In the genomic region with DNA sequence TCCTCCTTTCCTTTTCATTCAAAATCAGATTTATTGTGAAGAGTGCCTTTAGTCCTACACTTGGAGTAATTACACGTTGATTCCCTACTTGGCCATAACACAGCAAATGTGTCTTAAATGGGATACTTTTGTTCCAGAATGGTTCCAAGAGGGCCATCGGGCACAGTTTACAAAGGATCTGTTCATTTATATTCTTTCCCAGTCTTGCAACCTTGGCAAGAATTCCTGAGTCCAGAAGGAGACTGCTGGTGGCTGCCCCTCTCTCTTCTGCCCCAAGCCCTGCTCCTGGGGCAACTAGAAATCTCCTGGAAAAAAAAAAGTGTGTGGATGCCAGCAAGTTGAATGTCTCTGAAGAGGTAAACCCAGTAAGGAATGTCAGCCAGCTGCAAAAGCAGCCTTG, we compare ENCODE assay signal across 21 mouse cellular contexts. TPM values are rescaled to one million over a fixed set of nuclear protein-coding genes. Genes with fewer than 3 reads are reported as not detected.
DNase-seq lines count a peak whose midpoint lies in the region; ATAC-seq and TF ChIP-seq lines count a peak whose summit lies in the region.
"Had no signal": no experiment of that assay in that cellular context is flagged by ENCODE, and none has a peak within 500 bp of the region (broad histone marks: within the 10 kb centered on the region; RNA-seq: fewer than 3 reads in every experiment).

No protein-coding gene starts in this region.

- no peak for TF ChIP-seq CTCF in hindbrain, postnatal 0 days (IDR thresholded peaks at IDR 0.05; ENCODE audit: low read depth)
- no peak for TF ChIP-seq CTCF in midbrain, postnatal 0 days (IDR thresholded peaks at IDR 0.05)
- TF ChIP-seq CTCF in brain, embryonic 14.5 days (IDR thresholded peaks at IDR 0.05; ENCODE audit: borderline replicate concordance, extremely low read depth, insufficient read depth, insufficient read length) = no peak

- H3K4me1 ChIP-seq in forebrain, embryonic 13.5 days = peaks cover 4% of the 10 kb centered on the region; the same call in 1 of the 2 replicates
- H3K4me1 ChIP-seq in forebrain, embryonic 11.5 days (replicated peaks; ENCODE audit: control insufficient read depth, insufficient read depth, low read length) = no peaks in the 10 kb centered on the region
- H3K4me1 ChIP-seq in hindbrain, postnatal 0 days (ENCODE audit: insufficient read depth, low read length) = no peaks in the 10 kb centered on the region
- no peaks in the 10 kb centered on the region for H3K4me1 ChIP-seq in hindbrain, embryonic 11.5 days (replicated peaks; ENCODE audit: control insufficient read depth, insufficient read depth, low read length)
- no peaks in the 10 kb centered on the region for H3K4me1 ChIP-seq in midbrain, postnatal 0 days (ENCODE audit: insufficient read depth, low read length)
- H3K4me1 ChIP-seq in midbrain, embryonic 11.5 days (ENCODE audit: control insufficient read depth, insufficient read depth, low read length) = no peaks in the 10 kb centered on the region
- H3K4me1 ChIP-seq: embryonic facial prominence, embryonic 10.5 days; heart, embryonic 13.5 days; midbrain, embryonic 13.5 days had no signal

- no peaks in the 10 kb centered on the region for H3K9me3 ChIP-seq in forebrain, embryonic 13.5 days (replicated peaks)
- H3K9me3 ChIP-seq in forebrain, embryonic 11.5 days (ENCODE audit: control insufficient read depth, low read length) = no peaks in the 10 kb centered on the region
- no peaks in the 10 kb centered on the region for H3K9me3 ChIP-seq in hindbrain, postnatal 0 days (ENCODE audit: low read length)
- no peaks in the 10 kb centered on the region for H3K9me3 ChIP-seq in hindbrain, embryonic 11.5 days (ENCODE audit: control insufficient read depth, low read length)
- no peaks in the 10 kb centered on the region for H3K9me3 ChIP-seq in midbrain, postnatal 0 days (ENCODE audit: low read length)
- no peaks in the 10 kb centered on the region for H3K9me3 ChIP-seq in midbrain, embryonic 11.5 days (ENCODE audit: control insufficient read depth, low read length)
- H3K9me3 ChIP-seq: embryonic facial prominence, embryonic 10.5 days; heart, embryonic 13.5 days; midbrain, embryonic 13.5 days had no signal

- no peak overlapping the region for H3K4me2 ChIP-seq in forebrain, embryonic 13.5 days
- no peak overlapping the region for H3K4me2 ChIP-seq in forebrain, embryonic 11.5 days (ENCODE audit: low read depth, low read length, severe bottlenecking)
- no peak overlapping the region for H3K4me2 ChIP-seq in hindbrain, postnatal 0 days (ENCODE audit: low read depth, low read length)
- no peak overlapping the region for H3K4me2 ChIP-seq in hindbrain, embryonic 11.5 days (replicated peaks; ENCODE audit: low read depth, low read length)
- H3K4me2 ChIP-seq in midbrain, postnatal 0 days (ENCODE audit: low read depth, low read length, poor library complexity, severe bottlenecking) = no peak overlapping the region
- H3K4me2 ChIP-seq in midbrain, embryonic 11.5 days = no peak overlapping the region
- H3K4me2 ChIP-seq: heart, embryonic 13.5 days; midbrain, embryonic 13.5 days had no signal

- no peak overlapping the region for H3K9ac ChIP-seq in forebrain, embryonic 13.5 days
- no peak overlapping the region for H3K9ac ChIP-seq in forebrain, embryonic 11.5 days (ENCODE audit: low read length)
- H3K9ac ChIP-seq in hindbrain, postnatal 0 days (replicated peaks; ENCODE audit: low read length) = no peak overlapping the region
- no peak overlapping the region for H3K9ac ChIP-seq in hindbrain, embryonic 11.5 days (ENCODE audit: low read depth, low read length)
- no peak overlapping the region for H3K9ac ChIP-seq in midbrain, postnatal 0 days (replicated peaks; ENCODE audit: low read length, poor library complexity, severe bottlenecking)
- no peak overlapping the region for H3K9ac ChIP-seq in midbrain, embryonic 11.5 days (ENCODE audit: low read length)
- H3K9ac ChIP-seq: heart, embryonic 13.5 days; liver, postnatal 0 days; midbrain, embryonic 13.5 days had no signal

- H3K27ac ChIP-seq in forebrain, embryonic 13.5 days = no peak overlapping the region
- H3K27ac ChIP-seq in forebrain, embryonic 11.5 days (ENCODE audit: low read depth, low read length) = no peak overlapping the region
- no peak overlapping the region for H3K27ac ChIP-seq in hindbrain, postnatal 0 days
- H3K27ac ChIP-seq in hindbrain, embryonic 11.5 days (ENCODE audit: low read depth, low read length) = no peak overlapping the region
- no peak overlapping the region for H3K27ac ChIP-seq in midbrain, postnatal 0 days (ENCODE audit: low read depth, low read length)
- no peak overlapping the region for H3K27ac ChIP-seq in midbrain, embryonic 11.5 days (ENCODE audit: low read depth, low read length)
- H3K27ac ChIP-seq: embryonic facial prominence, embryonic 10.5 days; heart, embryonic 13.5 days; midbrain, embryonic 13.5 days had no signal

- H3K36me3 ChIP-seq in forebrain, embryonic 13.5 days (ENCODE audit: poor library complexity, severe bottlenecking) = peaks cover 9% of the 10 kb centered on the region; the same call in 1 of the 2 replicates
- H3K36me3 ChIP-seq in forebrain, embryonic 11.5 days (ENCODE audit: control insufficient read depth, insufficient read depth, low read length) = no peaks in the 10 kb centered on the region; the same call in 1 of the 2 replicates
- no peaks in the 10 kb centered on the region for H3K36me3 ChIP-seq in hindbrain, postnatal 0 days (ENCODE audit: insufficient read depth, low read length)
- H3K36me3 ChIP-seq in hindbrain, embryonic 11.5 days (ENCODE audit: control insufficient read depth, insufficient read depth, low read length) = no peaks in the 10 kb centered on the region
- no peaks in the 10 kb centered on the region for H3K36me3 ChIP-seq in midbrain, postnatal 0 days (ENCODE audit: insufficient read depth, low read length)
- no peaks in the 10 kb centered on the region for H3K36me3 ChIP-seq in midbrain, embryonic 11.5 days (ENCODE audit: control insufficient read depth, insufficient read depth, low read length)
- H3K36me3 ChIP-seq: midbrain, embryonic 13.5 days had no signal

- 0 out of 2 replicates have a peak, but pooled peaks have one; percentile 34 for ATAC-seq in forebrain, embryonic 13.5 days
- no peak for ATAC-seq in forebrain, embryonic 11.5 days (replicated peaks; ENCODE audit: low FRiP score)
- peak; percentile 68; the same call in 1 of the 2 replicates for ATAC-seq in hindbrain, postnatal 0 days
- ATAC-seq in hindbrain, embryonic 11.5 days (ENCODE audit: low FRiP score) = no peak
- no peak for ATAC-seq in midbrain, postnatal 0 days (ENCODE audit: low FRiP score)
- ATAC-seq in midbrain, embryonic 11.5 days (ENCODE audit: low FRiP score) = no peak
- ATAC-seq: liver, postnatal 0 days; midbrain, embryonic 13.5 days had no signal

- TF ChIP-seq POLR2A in brain, embryonic 14.5 days (IDR thresholded peaks at IDR 0.05; ENCODE audit: borderline replicate concordance, extremely low read depth, insufficient read depth, insufficient read length, poor library complexity, severe bottlenecking) = no peak

- DNase-seq in forebrain, embryonic 11.5 days (ENCODE audit: low spot score) = no peak
- peak; percentile 64 for DNase-seq in hindbrain, postnatal 0 days (ENCODE audit: low spot score)
- no peak for DNase-seq in hindbrain, embryonic 11.5 days (ENCODE audit: low spot score)
- peak; percentile 64 for DNase-seq in midbrain, postnatal 0 days (ENCODE audit: low spot score)
- DNase-seq in midbrain, embryonic 11.5 days (ENCODE audit: low spot score, missing footprints) = no peak
- peak; percentile 66 for DNase-seq in brain, embryonic 14.5 days (ENCODE audit: low read depth)
- DNase-seq in adrenal gland, postnatal 36 days = no peak
- DNase-seq: B cell, adult 2 months; gastrocnemius, postnatal 10 days; kidney, adult 9 months; kidney, postnatal 25 days; liver, postnatal 0 days; lung, postnatal 10 days; spleen, adult 18-20 months; thymus, postnatal 36 days had no signal

- H3K4me3 ChIP-seq in forebrain, embryonic 13.5 days = no peak overlapping the region
- H3K4me3 ChIP-seq in forebrain, embryonic 11.5 days (ENCODE audit: low read depth, low read length) = no peak overlapping the region
- H3K4me3 ChIP-seq in hindbrain, postnatal 0 days (ENCODE audit: low read length) = no peak overlapping the region
- no peak overlapping the region for H3K4me3 ChIP-seq in hindbrain, embryonic 11.5 days (ENCODE audit: low read depth, low read length)
- H3K4me3 ChIP-seq in midbrain, postnatal 0 days (ENCODE audit: low read depth, low read length) = no peak overlapping the region
- H3K4me3 ChIP-seq in midbrain, embryonic 11.5 days (ENCODE audit: low read depth, low read length) = no peak overlapping the region
- H3K4me3 ChIP-seq: embryonic facial prominence, embryonic 10.5 days; heart, embryonic 13.5 days; midbrain, embryonic 13.5 days had no signal

- 35% methylated on average over 2 of the region's 2 CpGs for WGBS in forebrain, embryonic 13.5 days
- 75% methylated on average over 2 of the region's 2 CpGs for WGBS in forebrain, embryonic 11.5 days
- 41% methylated on average over 2 of the region's 2 CpGs for WGBS in hindbrain, postnatal 0 days
- WGBS in hindbrain, embryonic 11.5 days = 85% methylated on average over 2 of the region's 2 CpGs
- WGBS in midbrain, postnatal 0 days = 62% methylated on average over 2 of the region's 2 CpGs
- WGBS in midbrain, embryonic 11.5 days = 84% methylated on average over 2 of the region's 2 CpGs

- no peaks in the 10 kb centered on the region for H3K27me3 ChIP-seq in forebrain, embryonic 13.5 days
- no peaks in the 10 kb centered on the region for H3K27me3 ChIP-seq in forebrain, embryonic 11.5 days (ENCODE audit: control insufficient read depth, insufficient read depth, low read length)
- H3K27me3 ChIP-seq in hindbrain, postnatal 0 days (ENCODE audit: insufficient read depth, low read length) = no peaks in the 10 kb centered on the region
- H3K27me3 ChIP-seq in hindbrain, embryonic 11.5 days (ENCODE audit: control insufficient read depth, insufficient read depth, low read length) = no peaks in the 10 kb centered on the region
- no peaks in the 10 kb centered on the region for H3K27me3 ChIP-seq in midbrain, postnatal 0 days (ENCODE audit: insufficient read depth, low read length)
- H3K27me3 ChIP-seq in midbrain, embryonic 11.5 days (ENCODE audit: control insufficient read depth, insufficient read depth, low read length) = no peaks in the 10 kb centered on the region
- H3K27me3 ChIP-seq: heart, embryonic 13.5 days; midbrain, embryonic 13.5 days had no signal

RNA-seq across cellular contexts. Expression of a gene that starts 56.2 kb away (rescaled TPM):
- 8.6 and 9.1 TPM in 2 replicates for polyA plus RNA-seq in forebrain, embryonic 13.5 days (2015; fragmentation: Nextera tagmentation; extraction: Ambion mirVana)
- polyA plus RNA-seq in forebrain, embryonic 11.5 days (2014; fragmentation: Nextera tagmentation; extraction: Ambion mirVana) = 28.5 and 29.0 TPM in 2 replicates
- total RNA-seq in hindbrain, postnatal 0 days (2014; rRNA removed) = 3.7 and 4.8 TPM in 2 replicates
- polyA plus RNA-seq in hindbrain, postnatal 0 days (2015; fragmentation: Nextera tagmentation; extraction: Ambion mirVana) = 4.4 and 4.9 TPM in 2 replicates
- polyA plus RNA-seq in hindbrain, embryonic 11.5 days (2014; fragmentation: Nextera tagmentation; extraction: Ambion mirVana) = 51.8 and 71.0 TPM in 2 replicates
- 6.0 and 7.8 TPM in 2 replicates for total RNA-seq in midbrain, postnatal 0 days (2014; rRNA removed)
- 4.2 and 4.3 TPM in 2 replicates for polyA plus RNA-seq in midbrain, postnatal 0 days (2015; fragmentation: Nextera tagmentation; extraction: Ambion mirVana)
- 14.2 and 16.5 TPM in 2 replicates for polyA plus RNA-seq in midbrain, embryonic 11.5 days (2014; fragmentation: Nextera tagmentation; extraction: Ambion mirVana)
- polyA plus RNA-seq in brain, embryonic 14.5 days (2012; rRNA removed) = 7.2 and 8.9 TPM in 2 replicates
- 1 to 10 TPM; 9.5 to 9.8 TPM for total RNA-seq in adrenal gland, postnatal 36 days (2021)
- total RNA-seq: common myeloid progenitor, adult 5-6 weeks; megakaryocyte progenitor cell, adult 5-6 weeks had no signal

Comparison
In these comparisons a context has a peak if more than half of its experiments do, and no peak if none do; other contexts are left out.
1. ATAC-seq: peak in forebrain, embryonic 13.5 days (single experiment) and hindbrain, postnatal 0 days (single experiment); none in forebrain, embryonic 11.5 days (single experiment), hindbrain, embryonic 11.5 days (single experiment), midbrain, postnatal 0 days (single experiment) and midbrain, embryonic 11.5 days (single experiment).
2. DNase-seq: peak in hindbrain, postnatal 0 days (single experiment), midbrain, postnatal 0 days (single experiment) and brain, embryonic 14.5 days (single experiment); none in forebrain, embryonic 11.5 days (single experiment), hindbrain, embryonic 11.5 days (single experiment), midbrain, embryonic 11.5 days (single experiment) and adrenal gland, postnatal 36 days (0 of 2).